Mouse (Mus musculus) bone marrow macrophage, adult 2 months (primary cell): ENCODE measurements around the gene Gm17555.

Experiments
- CTCF ChIP-seq: IDR thresholded peaks from 2 replicates; pipeline ENCODE4 v1.5.1; 2012; ENCODE audit warnings: low read depth, mild to moderate bottlenecking, low read length, moderate library complexity
- POLR2A ChIP-seq: IDR thresholded peaks from 2 replicates; pipeline ENCODE4 v1.6.1; 2012; ENCODE audit warnings: mild to moderate bottlenecking, low read depth, low read length, borderline replicate concordance

DNA sequence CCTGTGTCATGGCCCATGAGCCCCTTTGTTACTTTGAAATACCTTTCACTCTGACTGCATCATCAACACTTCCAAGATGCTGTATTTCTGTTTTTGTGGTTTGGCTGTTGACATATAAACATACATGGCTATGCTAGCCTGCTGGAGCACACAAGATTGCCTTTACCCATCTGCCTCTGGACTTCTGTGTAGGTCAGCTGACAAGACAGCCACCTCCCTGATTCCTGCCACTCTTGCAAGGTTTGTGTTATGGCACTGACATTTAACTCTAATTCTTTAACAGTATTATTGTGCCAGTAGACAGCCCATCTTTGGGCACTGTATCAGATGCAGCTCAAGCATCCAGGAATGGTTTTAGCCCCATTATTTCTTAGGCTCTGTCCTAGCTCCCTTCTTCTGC is 48.6 kb upstream of the Gm17555 start:
- TF ChIP-seq CTCF (no peak), POLR2A (no peak)
